Mouse (Mus musculus): ENCODE measurements around the gene Kcnab2. TPM values are rescaled to one million over a fixed set of nuclear protein-coding genes. Genes with fewer than 3 reads are reported as not detected.

Gene Kcnab2
- polyA plus RNA-seq, 1 experiment = 34.6 TPM

- WGBS = 16% methylated on average over 15 of the region's 15 CpGs
- H3K4me3 ChIP-seq (ENCODE audit: extremely low read depth, insufficient read depth, insufficient read length) = peak overlapping the region; percentile 51; the same call in 1 of the 2 replicates
- H3K27ac ChIP-seq (ENCODE audit: insufficient read depth, low read length) = no peak overlapping the region
- no peaks in the 10 kb centered on the region for H3K27me3 ChIP-seq (ENCODE audit: control insufficient read depth, insufficient read depth, low read length)
- DNase-seq (ENCODE audit: low read depth in 1 of 2, low spot score in 2 of 2) = peak; percentile 42 to 83
- TF ChIP-seq POLR2A (IDR thresholded peaks at IDR 0.05; ENCODE audit: low read depth, low read length) = no peak
- TF ChIP-seq CTCF (IDR thresholded peaks at IDR 0.05; ENCODE audit: extremely low read depth, insufficient read depth, insufficient read length, insufficient replicate concordance) = peak; percentile 92
- no peaks in the 10 kb centered on the region for H3K4me1 ChIP-seq (ENCODE audit: control insufficient read depth, insufficient read depth, insufficient read length)
- H3K36me3 ChIP-seq (ENCODE audit: control insufficient read depth, insufficient read depth, low read length) = no peaks in the 10 kb centered on the region
Measured at GRCm38 (mm10) chr4:152491250-152491899, 13.7 kb upstream of the Kcnab2 start.

- Histone ChIP-seq H3K4me1 (ENCODE audit: control insufficient read depth, insufficient read depth, insufficient read length) (no peaks in the 10 kb centered on the region), H3K4me3 (ENCODE audit: extremely low read depth, insufficient read depth, insufficient read length) (no peak overlapping the region), H3K27ac (ENCODE audit: insufficient read depth, low read length) (no peak overlapping the region), H3K36me3 (ENCODE audit: control insufficient read depth, insufficient read depth, low read length) (no peaks in the 10 kb centered on the region), H3K27me3 (ENCODE audit: control insufficient read depth, insufficient read depth, low read length) (no peaks in the 10 kb centered on the region)
- no peak for DNase-seq (ENCODE audit: low read depth in 1 of 2, low spot score in 2 of 2)
- 93% methylated on average over 14 of the region's 14 CpGs for WGBS
- TF ChIP-seq CTCF (IDR thresholded peaks at IDR 0.05; ENCODE audit: extremely low read depth, insufficient read depth, insufficient read length, insufficient replicate concordance) = no peak
- no peak for TF ChIP-seq POLR2A (IDR thresholded peaks at IDR 0.05; ENCODE audit: low read depth, low read length)
Measured at GRCm38 (mm10) chr4:152490311-152490710, 12.6 kb upstream of the Kcnab2 start.

GRCm38 (mm10) chr4:152488046-152488445, 10.4 kb upstream of the Kcnab2 start:
- WGBS = 86% methylated on average over 10 of the region's 10 CpGs
- H3K4me1 ChIP-seq (ENCODE audit: control insufficient read depth, insufficient read depth, insufficient read length) = no peaks in the 10 kb centered on the region
- no peaks in the 10 kb centered on the region for H3K36me3 ChIP-seq (ENCODE audit: control insufficient read depth, insufficient read depth, low read length)
- no peaks in the 10 kb centered on the region for H3K27me3 ChIP-seq (ENCODE audit: control insufficient read depth, insufficient read depth, low read length)
- no peak for TF ChIP-seq POLR2A (IDR thresholded peaks at IDR 0.05; ENCODE audit: low read depth, low read length)
- TF ChIP-seq CTCF (IDR thresholded peaks at IDR 0.05; ENCODE audit: extremely low read depth, insufficient read depth, insufficient read length, insufficient replicate concordance) = no peak
- no peak overlapping the region for H3K27ac ChIP-seq (ENCODE audit: insufficient read depth, low read length)
- H3K4me3 ChIP-seq (ENCODE audit: extremely low read depth, insufficient read depth, insufficient read length) = no peak overlapping the region
- DNase-seq (ENCODE audit: low read depth in 1 of 2, low spot score in 2 of 2) = no peak

- TF ChIP-seq POLR2A (IDR thresholded peaks at IDR 0.05; ENCODE audit: low read depth, low read length) (no peak), CTCF (IDR thresholded peaks at IDR 0.05; ENCODE audit: extremely low read depth, insufficient read depth, insufficient read length, insufficient replicate concordance) (no peak)
- H3K4me3 ChIP-seq (ENCODE audit: extremely low read depth, insufficient read depth, insufficient read length) = no peak overlapping the region
- no peaks in the 10 kb centered on the region for H3K36me3 ChIP-seq (ENCODE audit: control insufficient read depth, insufficient read depth, low read length)
- WGBS = 74% methylated on average over 8 of the region's 8 CpGs
- H3K27me3 ChIP-seq (ENCODE audit: control insufficient read depth, insufficient read depth, low read length) = no peaks in the 10 kb centered on the region
- H3K4me1 ChIP-seq (ENCODE audit: control insufficient read depth, insufficient read depth, insufficient read length) = peaks cover 11% of the 10 kb centered on the region; the same call in 1 of the 2 replicates
- no peak overlapping the region for H3K27ac ChIP-seq (ENCODE audit: insufficient read depth, low read length)
- no peak for DNase-seq (ENCODE audit: low read depth in 1 of 2, low spot score in 2 of 2)
Measured at GRCm38 (mm10) chr4:152480426-152480825, 2.8 kb upstream of the Kcnab2 start.

GRCm38 (mm10) chr4:152478224-152478567, 525 bp upstream of the Kcnab2 start:
- 3% methylated on average over 13 of the region's 13 CpGs for WGBS
- TF ChIP-seq CTCF (IDR thresholded peaks at IDR 0.05; ENCODE audit: extremely low read depth, insufficient read depth, insufficient read length, insufficient replicate concordance) (no peak), POLR2A (IDR thresholded peaks at IDR 0.05; ENCODE audit: low read depth, low read length) (no peak)
- no peak for DNase-seq (ENCODE audit: low read depth in 1 of 2, low spot score in 2 of 2)
- Histone ChIP-seq H3K4me3 (ENCODE audit: extremely low read depth, insufficient read depth, insufficient read length) (peak overlapping the region; percentile 91), H3K27me3 (ENCODE audit: control insufficient read depth, insufficient read depth, low read length) (no peaks in the 10 kb centered on the region), H3K27ac (ENCODE audit: insufficient read depth, low read length) (peak overlapping the region; percentile 90), H3K36me3 (ENCODE audit: control insufficient read depth, insufficient read depth, low read length) (no peaks in the 10 kb centered on the region), H3K4me1 (ENCODE audit: control insufficient read depth, insufficient read depth, insufficient read length) (peaks cover 11% of the 10 kb centered on the region; the same call in 1 of the 2 replicates)

GRCm38 (mm10) chr4:152477106-152477465, 585 bp downstream of the Kcnab2 start:
- Histone ChIP-seq H3K27me3 (ENCODE audit: control insufficient read depth, insufficient read depth, low read length) (no peaks in the 10 kb centered on the region), H3K27ac (ENCODE audit: insufficient read depth, low read length) (no peak overlapping the region)
- 1% methylated on average over 21 of the region's 21 CpGs for WGBS

GRCm38 (mm10) chr4:152476427-152477023, 1.1 kb downstream of the Kcnab2 start, which contains the start of gene Nphp4:
TSS of gene Nphp4 (plus strand) at chr4:152476706.
- H3K27me3 ChIP-seq (ENCODE audit: control insufficient read depth, insufficient read depth, low read length) = no peaks in the 10 kb centered on the region
- H3K4me1 ChIP-seq (ENCODE audit: control insufficient read depth, insufficient read depth, insufficient read length) = peaks cover 11% of the 10 kb centered on the region; the same call in 1 of the 2 replicates
- no peaks in the 10 kb centered on the region for H3K36me3 ChIP-seq (ENCODE audit: control insufficient read depth, insufficient read depth, low read length)
- TF ChIP-seq POLR2A (IDR thresholded peaks at IDR 0.05; ENCODE audit: low read depth, low read length) (no peak), CTCF (IDR thresholded peaks at IDR 0.05; ENCODE audit: extremely low read depth, insufficient read depth, insufficient read length, insufficient replicate concordance) (no peak)
- 6% methylated on average over 18 of the region's 18 CpGs for WGBS
- peak within 1 kb of the TSS; percentile 91 for H3K4me3 ChIP-seq (ENCODE audit: extremely low read depth, insufficient read depth, insufficient read length)
- DNase-seq (ENCODE audit: low read depth in 1 of 2, low spot score in 2 of 2) = peak in 1 of 2 experiments; percentile 8
- H3K27ac ChIP-seq (ENCODE audit: insufficient read depth, low read length) = peak within 1 kb of the TSS; percentile 90

More at GRCm38 (mm10) chr4:152477106-152477465, 585 bp downstream of the Kcnab2 start:
- no peaks in the 10 kb centered on the region for H3K36me3 ChIP-seq (ENCODE audit: control insufficient read depth, insufficient read depth, low read length)
- no peak for TF ChIP-seq POLR2A (IDR thresholded peaks at IDR 0.05; ENCODE audit: low read depth, low read length)
- TF ChIP-seq CTCF (IDR thresholded peaks at IDR 0.05; ENCODE audit: extremely low read depth, insufficient read depth, insufficient read length, insufficient replicate concordance) = no peak
- peaks cover 11% of the 10 kb centered on the region; the same call in 1 of the 2 replicates for H3K4me1 ChIP-seq (ENCODE audit: control insufficient read depth, insufficient read depth, insufficient read length)
- no peak for DNase-seq (ENCODE audit: low read depth in 1 of 2, low spot score in 2 of 2)
- peak overlapping the region; percentile 67 for H3K4me3 ChIP-seq (ENCODE audit: extremely low read depth, insufficient read depth, insufficient read length)

Data from spleen, adult 2 months (tissue).